11 mouse cellular contexts compared by ENCODE assay signal in the genomic region with DNA sequence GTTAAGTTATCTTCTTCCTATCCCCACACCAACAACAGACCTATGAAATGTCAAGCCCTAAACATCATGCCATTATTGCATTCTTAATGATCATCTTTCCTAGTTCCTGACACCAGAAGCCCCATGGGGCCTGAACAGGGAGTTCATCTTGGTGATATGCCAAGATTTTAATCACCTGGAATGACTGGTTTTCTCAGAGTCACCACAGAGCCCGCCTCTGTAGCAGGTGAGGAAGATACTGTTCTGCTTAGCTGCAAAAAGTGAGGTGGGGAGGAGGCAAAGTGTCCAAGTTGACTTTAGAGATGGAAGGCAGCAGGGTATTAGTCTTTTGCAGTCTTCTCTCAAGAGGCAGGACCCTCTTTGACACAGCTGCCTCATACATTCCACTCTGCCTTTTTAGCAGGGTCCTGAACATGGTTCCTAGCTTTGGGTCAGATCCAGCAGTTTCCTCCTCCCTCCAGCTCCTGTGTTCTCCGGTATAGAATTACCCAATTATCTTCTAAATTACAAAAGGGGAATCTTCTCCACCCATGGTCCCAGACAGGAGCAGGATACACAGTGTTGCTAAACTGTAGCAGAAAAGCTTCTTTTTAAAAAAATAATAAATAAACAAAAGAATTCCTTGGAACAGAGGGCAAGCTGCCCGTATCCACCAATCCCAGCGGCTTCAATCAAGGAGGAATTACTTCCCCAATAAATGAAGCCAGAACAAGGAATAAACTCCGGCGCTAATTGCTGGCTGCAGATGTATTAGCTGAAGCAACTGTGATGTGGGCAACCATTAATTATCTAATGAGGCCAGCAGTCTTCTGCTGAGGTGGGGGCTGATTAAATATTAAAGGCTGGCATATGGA.
DNase-seq lines count a peak whose midpoint lies in the region; ATAC-seq and TF ChIP-seq lines count a peak whose summit lies in the region.
"Had no signal": no experiment of that assay in that cellular context is flagged by ENCODE, and none has a peak within 500 bp of the region (broad histone marks: within the 10 kb centered on the region; RNA-seq: fewer than 3 reads in every experiment).

No protein-coding gene starts in this region.

- H3K9me3 ChIP-seq in embryonic facial prominence, embryonic 11.5 days (replicated peaks; ENCODE audit: control insufficient read depth, low read length), result no peaks in the 10 kb centered on the region
- H3K9me3 ChIP-seq in forebrain, postnatal 0 days (ENCODE audit: low read length), result no peaks in the 10 kb centered on the region
- no peaks in the 10 kb centered on the region for H3K9me3 ChIP-seq in midbrain, embryonic 14.5 days (ENCODE audit: control insufficient read depth, low read length)
- H3K9me3 ChIP-seq in intestine, postnatal 0 days (ENCODE audit: control insufficient read depth), result no peaks in the 10 kb centered on the region

- no peak overlapping the region for H3K27ac ChIP-seq in embryonic facial prominence, embryonic 11.5 days (replicated peaks; ENCODE audit: low read depth, low read length)
- H3K27ac ChIP-seq in forebrain, postnatal 0 days (ENCODE audit: low read depth, low read length), result no peak overlapping the region
- peak overlapping the region; percentile 71 for H3K27ac ChIP-seq in midbrain, embryonic 14.5 days (replicated peaks; ENCODE audit: low read depth, low read length)
- H3K27ac ChIP-seq in intestine, postnatal 0 days (ENCODE audit: low read depth, low read length), result no peak overlapping the region

- no peaks in the 10 kb centered on the region for H3K4me1 ChIP-seq in embryonic facial prominence, embryonic 11.5 days (ENCODE audit: control insufficient read depth, insufficient read depth, low read length)
- H3K4me1 ChIP-seq in forebrain, postnatal 0 days (ENCODE audit: insufficient read depth), result no peaks in the 10 kb centered on the region
- H3K4me1 ChIP-seq in midbrain, embryonic 14.5 days (ENCODE audit: control insufficient read depth, insufficient read depth, low read length), result peaks cover 20% of the 10 kb centered on the region
- H3K4me1 ChIP-seq in intestine, postnatal 0 days (replicated peaks; ENCODE audit: control insufficient read depth, insufficient read depth, low read length), result no peaks in the 10 kb centered on the region

- no peak overlapping the region for H3K4me3 ChIP-seq in embryonic facial prominence, embryonic 11.5 days (ENCODE audit: low read depth, low read length)
- no peak overlapping the region for H3K4me3 ChIP-seq in forebrain, postnatal 0 days (ENCODE audit: low read depth, low read length)
- no peak overlapping the region for H3K4me3 ChIP-seq in midbrain, embryonic 14.5 days (replicated peaks; ENCODE audit: low read depth, low read length)
- no peak overlapping the region for H3K4me3 ChIP-seq in intestine, postnatal 0 days (ENCODE audit: low read depth, low read length)

- no peaks in the 10 kb centered on the region for H3K27me3 ChIP-seq in embryonic facial prominence, embryonic 11.5 days (ENCODE audit: control insufficient read depth, insufficient read depth, low read length)
- no peaks in the 10 kb centered on the region for H3K27me3 ChIP-seq in forebrain, postnatal 0 days (ENCODE audit: insufficient read depth, low read length)
- H3K27me3 ChIP-seq in midbrain, embryonic 14.5 days (ENCODE audit: control insufficient read depth, insufficient read depth, low read length), result no peaks in the 10 kb centered on the region
- no peaks in the 10 kb centered on the region for H3K27me3 ChIP-seq in intestine, postnatal 0 days (replicated peaks; ENCODE audit: control insufficient read depth, insufficient read depth, low read length)

- 40% methylated on average over 6 of the region's 6 CpGs for WGBS in embryonic facial prominence, embryonic 11.5 days
- WGBS in forebrain, postnatal 0 days, result 15% methylated on average over 6 of the region's 6 CpGs
- WGBS in midbrain, embryonic 14.5 days, result 45% methylated on average over 6 of the region's 6 CpGs
- 70% methylated on average over 6 of the region's 6 CpGs for WGBS in intestine, postnatal 0 days

- peak; percentile 52; the same call in 1 of the 2 replicates for ATAC-seq in embryonic facial prominence, embryonic 11.5 days (replicated peaks; ENCODE audit: insufficient number of reproducible peaks, low FRiP score, low TSS enrichment, low read depth)
- peak; percentile 64; the same call in 1 of the 2 replicates for ATAC-seq in forebrain, postnatal 0 days
- no peak; the same call in 1 of the 2 replicates for ATAC-seq in midbrain, embryonic 14.5 days (ENCODE audit: low FRiP score, low TSS enrichment)
- no peak for ATAC-seq in intestine, postnatal 0 days
- no peak for ATAC-seq in activated CD4-positive, CD25-positive, alpha-beta regulatory T cell, adult 4 months

- peak; percentile 2 for DNase-seq in embryo, embryonic 9.5 days (ENCODE audit: extremely low spot score)
- DNase-seq in embryo, embryonic 10 days (ENCODE audit: low spot score), result no peak
- DNase-seq in embryonic facial prominence, embryonic 11.5 days (ENCODE audit: low spot score), result no peak
- DNase-seq in forebrain, postnatal 0 days, result peak; percentile 51
- DNase-seq in midbrain, embryonic 14.5 days, result peak; percentile 66
- DNase-seq in urinary bladder, postnatal 36 days (ENCODE audit: low spot score in 2 of 2), result no peak
- DNase-seq: heart, adult 18-20 months; heart, postnatal 36 days; lung, embryonic 14.5 days had no signal

- TF ChIP-seq CTCF in forebrain, postnatal 0 days (IDR thresholded peaks at IDR 0.05; ENCODE audit: low read depth), result no peak
- TF ChIP-seq CTCF in intestine, postnatal 0 days (IDR thresholded peaks at IDR 0.05; ENCODE audit: low read depth), result no peak

- no peak overlapping the region for H3K9ac ChIP-seq in embryonic facial prominence, embryonic 11.5 days (replicated peaks; ENCODE audit: low read length)
- H3K9ac ChIP-seq in forebrain, postnatal 0 days, result no peak overlapping the region
- no peak overlapping the region for H3K9ac ChIP-seq in midbrain, embryonic 14.5 days (replicated peaks; ENCODE audit: low read length)
- no peak overlapping the region for H3K9ac ChIP-seq in intestine, postnatal 0 days (ENCODE audit: low read depth, low read length)
- H3K9ac ChIP-seq: lung, embryonic 14.5 days had no signal

- no peak overlapping the region for H3K4me2 ChIP-seq in embryonic facial prominence, embryonic 11.5 days (ENCODE audit: low read depth, low read length)
- no peak overlapping the region; the same call in 1 of the 2 replicates for H3K4me2 ChIP-seq in forebrain, postnatal 0 days (ENCODE audit: low read depth)
- H3K4me2 ChIP-seq in midbrain, embryonic 14.5 days (ENCODE audit: low read length), result 0 out of 2 replicates have a peak overlapping the region, but pooled peaks have one; percentile 5
- no peak overlapping the region for H3K4me2 ChIP-seq in intestine, postnatal 0 days (replicated peaks; ENCODE audit: low read depth)
- H3K4me2 ChIP-seq: lung, embryonic 14.5 days had no signal

- no peaks in the 10 kb centered on the region for H3K36me3 ChIP-seq in embryonic facial prominence, embryonic 11.5 days (replicated peaks; ENCODE audit: control insufficient read depth, insufficient read depth, low read depth, low read length)
- no peaks in the 10 kb centered on the region for H3K36me3 ChIP-seq in forebrain, postnatal 0 days (ENCODE audit: insufficient read depth)
- H3K36me3 ChIP-seq in midbrain, embryonic 14.5 days (ENCODE audit: control insufficient read depth, insufficient read depth, low read length), result no peaks in the 10 kb centered on the region
- H3K36me3 ChIP-seq in intestine, postnatal 0 days (ENCODE audit: control insufficient read depth, insufficient read depth), result no peaks in the 10 kb centered on the region

Comparison
In these comparisons a context has a peak if more than half of its experiments do, and no peak if none do; other contexts are left out.
1. DNase-seq: peak in embryo, embryonic 9.5 days (single experiment), forebrain, postnatal 0 days (single experiment) and midbrain, embryonic 14.5 days (single experiment); none in embryo, embryonic 10 days (single experiment), embryonic facial prominence, embryonic 11.5 days (single experiment) and urinary bladder, postnatal 36 days (0 of 2).
2. ATAC-seq: peak in embryonic facial prominence, embryonic 11.5 days (single experiment) and forebrain, postnatal 0 days (single experiment); none in midbrain, embryonic 14.5 days (single experiment), intestine, postnatal 0 days (single experiment) and activated CD4-positive, CD25-positive, alpha-beta regulatory T cell, adult 4 months (single experiment).